Mouse (Mus musculus) olfactory bulb, adult 2 months (tissue): Measurements from ENCODE around the gene Gpr45.

Experiments used
- CTCF ChIP-seq: fragments of 200-500 bp; IDR thresholded peaks from 2 replicates; pipeline ENCODE4 v1.5.1; 2012; ENCODE audit warnings: low read depth, mild to moderate bottlenecking, low read length, moderate library complexity; ENCODE audit not compliant: insufficient read depth
- POLR2A ChIP-seq: fragments of 200-500 bp; IDR thresholded peaks from 2 replicates; pipeline ENCODE4 v1.6.1; 2012; ENCODE audit warnings: mild to moderate bottlenecking, low read depth, low read length, moderate library complexity; ENCODE audit not compliant: insufficient read depth

DNA sequence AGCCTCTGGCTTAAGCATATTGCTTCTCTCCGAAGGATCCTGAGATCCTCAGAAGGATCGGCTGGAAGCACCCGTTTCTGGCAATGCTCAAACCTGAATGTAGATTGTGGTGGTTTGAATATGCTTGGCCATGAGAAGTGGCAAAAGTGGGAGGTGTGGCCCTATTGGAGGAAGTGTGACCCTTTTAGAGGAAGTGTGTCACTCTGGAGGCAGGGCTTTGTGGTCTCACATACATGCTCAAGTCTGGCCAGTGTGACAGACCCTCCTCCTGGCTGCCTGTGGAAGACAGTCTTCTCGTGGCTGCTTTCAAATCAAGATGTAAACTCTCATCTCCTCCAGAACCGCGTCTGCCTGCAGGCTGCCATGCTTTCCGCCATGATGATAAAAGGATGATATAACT, 36.0 kb upstream of the Gpr45 start:
- TF ChIP-seq CTCF (no peak), POLR2A (no peak)
